Mouse (Mus musculus) hematopoietic stem cell, adult 5-6 weeks (primary cell): ENCODE data around the gene Notch2. TPM values are rescaled to one million over a fixed set of nuclear protein-coding genes. Genes with fewer than 3 reads are reported as not detected.

Source experiments
- ATAC-seq, 2 experiments: fragments of 125-278 bp in 1 of 2; replicated peaks in 1 of 2; 2 replicates each; pipeline ENCODE4 v1.8.0; 2016 to 2017; ENCODE audit warnings: inconsistent platforms in 2 of 2, mild to moderate bottlenecking in 2 of 2, moderate number of reproducible peaks in 2 of 2, low read depth in 1 of 2, moderate TSS enrichment in 1 of 2; ENCODE audit not compliant: low FRiP score in 2 of 2, poor library complexity in 2 of 2, severe bottlenecking in 2 of 2, insufficient read depth in 1 of 2, low TSS enrichment in 1 of 2
- total RNA-seq: library from RNA; stranded (forward); fragments of 172-1452, 232-1000 nt; gene quantifications from 2 replicates; pipeline ENCODE4 v1.2.3, GENCODE M21; 2017

Gene Notch2
- total RNA-seq, 1 experiment from 2014 or later: 46.6 TPM

GRCm38 (mm10) chr3:98132636-98133035 is 119.3 kb downstream of the Notch2 start:
- ATAC-seq: no peak

GRCm38 (mm10) chr3:98141456-98141855 is 128.1 kb downstream of the Notch2 start:
- ATAC-seq: no peak

- no peak for ATAC-seq
Measured at GRCm38 (mm10) chr3:98142862-98143261, 129.5 kb downstream of the Notch2 start.

- no peak for ATAC-seq
Measured at GRCm38 (mm10) chr3:98145204-98145603, 131.9 kb downstream of the Notch2 start.

GRCm38 (mm10) chr3:98146471-98147410 is 133.4 kb downstream of the Notch2 start:
- ATAC-seq: no peak

GRCm38 (mm10) chr3:98147706-98148105 is 134.4 kb downstream of the Notch2 start:
- no peak for ATAC-seq

- no peak for ATAC-seq
Measured at GRCm38 (mm10) chr3:98149881-98150280, 136.6 kb downstream of the Notch2 start.

- no peak for ATAC-seq
Measured at GRCm38 (mm10) chr3:98151016-98151415, 137.7 kb downstream of the Notch2 start.

- no peak for ATAC-seq
Measured at GRCm38 (mm10) chr3:98153460-98153859, 140.1 kb downstream of the Notch2 start.

GRCm38 (mm10) chr3:98156158-98156557 is 142.8 kb downstream of the Notch2 start:
- ATAC-seq: no peak

GRCm38 (mm10) chr3:98157073-98157472 is 143.7 kb downstream of the Notch2 start:
- peak; percentile 72 to 85; a peak in 3 of 4 replicates for ATAC-seq

GRCm38 (mm10) chr3:98157585-98157984 is 144.3 kb downstream of the Notch2 start:
- peak; percentile 47 to 70; a peak in 3 of 4 replicates for ATAC-seq

- ATAC-seq: no peak
Measured at GRCm38 (mm10) chr3:98158646-98159045, 145.3 kb downstream of the Notch2 start.

GRCm38 (mm10) chr3:98159289-98159688 is 146.0 kb downstream of the Notch2 start:
- ATAC-seq: no peak

- no peak for ATAC-seq
Measured at GRCm38 (mm10) chr3:98160330-98160729, 147.0 kb downstream of the Notch2 start, which contains the start of gene Adam30. Gene Adam30, plus strand, starts transcription at chr3:98160630.

- ATAC-seq: no peak
Measured at GRCm38 (mm10) chr3:98178340-98178739, 165.0 kb downstream of the Notch2 start.

- peak; percentile 22 to 80; a peak in 2 of 4 replicates for ATAC-seq
Measured at GRCm38 (mm10) chr3:98180805-98181204, 167.5 kb downstream of the Notch2 start.

GRCm38 (mm10) chr3:98185163-98185714 is 171.9 kb downstream of the Notch2 start:
- no peak for ATAC-seq
